In genomic region chr2:70660887-70661714, GRCm38 (mm10) we compare ENCODE assay signal across 7 mouse cellular contexts. TPM values are rescaled to one million over a fixed set of nuclear protein-coding genes. Genes with fewer than 3 reads are reported as not detected.
DNase-seq lines count a peak whose midpoint lies in the region; ATAC-seq and TF ChIP-seq lines count a peak whose summit lies in the region.

Gorasp2 (plus strand) TSS chr2:70661576.

- H3K4me2 ChIP-seq in intestine, postnatal 0 days (replicated peaks; ENCODE audit: low read depth) = peak within 1 kb of the TSS; percentile 73
- peak within 1 kb of the TSS; percentile 75 for H3K4me2 ChIP-seq in midbrain, embryonic 12.5 days (replicated peaks)

- peak; percentile 99 for TF ChIP-seq CTCF in intestine, postnatal 0 days (IDR thresholded peaks at IDR 0.05; ENCODE audit: low read depth)
- TF ChIP-seq CTCF in small intestine, adult 2 months (IDR thresholded peaks at IDR 0.05; ENCODE audit: extremely low read depth, insufficient read length, insufficient replicate concordance, low read depth, low read length) = peak; percentile 87

- DNase-seq in adrenal gland, postnatal 10 days = peak; percentile 98
- peak; percentile 95 for DNase-seq in embryonic facial prominence, embryonic 10.5 days (ENCODE audit: low spot score)
- DNase-seq in gonadal fat pad, adult 2 months (ENCODE audit: low read depth) = peak; percentile 52
- DNase-seq in left cerebral cortex, postnatal 4 days = peak; percentile 97

- H3K27ac ChIP-seq in embryonic facial prominence, embryonic 10.5 days (replicated peaks) = peak within 1 kb of the TSS; percentile 94
- H3K27ac ChIP-seq in intestine, postnatal 0 days (ENCODE audit: low read depth, low read length) = peak within 1 kb of the TSS; percentile 98
- H3K27ac ChIP-seq in midbrain, embryonic 12.5 days (replicated peaks) = peak within 1 kb of the TSS; percentile 87
- H3K27ac ChIP-seq in small intestine, adult 2 months (ENCODE audit: insufficient read depth, low read depth, low read length) = peak within 1 kb of the TSS; percentile 86

- no peaks in the 10 kb centered on the region for H3K9me3 ChIP-seq in embryonic facial prominence, embryonic 10.5 days
- H3K9me3 ChIP-seq in intestine, postnatal 0 days (ENCODE audit: control insufficient read depth) = no peaks in the 10 kb centered on the region
- no peaks in the 10 kb centered on the region for H3K9me3 ChIP-seq in midbrain, embryonic 12.5 days

- peaks cover 17% of the 10 kb centered on the region for H3K4me1 ChIP-seq in embryonic facial prominence, embryonic 10.5 days
- 0 out of 2 replicates have a peak, but pooled peaks cover 3% of the 10 kb centered on the region for H3K4me1 ChIP-seq in intestine, postnatal 0 days (replicated peaks; ENCODE audit: control insufficient read depth, insufficient read depth, low read length)
- H3K4me1 ChIP-seq in midbrain, embryonic 12.5 days = peaks cover 15% of the 10 kb centered on the region
- H3K4me1 ChIP-seq in small intestine, adult 2 months (ENCODE audit: control insufficient read depth, insufficient read depth, insufficient read length, low read length) = peaks cover 17% of the 10 kb centered on the region; the same call in 1 of the 2 replicates

- H3K9ac ChIP-seq in intestine, postnatal 0 days (ENCODE audit: low read depth, low read length) = peak within 1 kb of the TSS; percentile 99
- H3K9ac ChIP-seq in midbrain, embryonic 12.5 days (replicated peaks) = peak within 1 kb of the TSS; percentile 94

- WGBS in embryonic facial prominence, embryonic 10.5 days = 2% methylated on average over 64 of the region's 64 CpGs
- under 1% methylated on average over 56 of the region's 64 CpGs for WGBS in intestine, postnatal 0 days
- WGBS in midbrain, embryonic 12.5 days = 2% methylated on average over 64 of the region's 64 CpGs
- under 1% methylated on average over 64 of the region's 64 CpGs for WGBS in small intestine, adult 2 months

- peak; percentile 93 for ATAC-seq in intestine, postnatal 0 days
- ATAC-seq in midbrain, embryonic 12.5 days (ENCODE audit: low FRiP score, low read depth) = peak; percentile 96

- peak; percentile 92 for TF ChIP-seq POLR2A in small intestine, adult 2 months (IDR thresholded peaks at IDR 0.05; ENCODE audit: low read depth, low read length)

- H3K36me3 ChIP-seq in embryonic facial prominence, embryonic 10.5 days (replicated peaks) = peaks cover 18% of the 10 kb centered on the region
- 0 out of 2 replicates have a peak, but pooled peaks cover 3% of the 10 kb centered on the region for H3K36me3 ChIP-seq in intestine, postnatal 0 days (ENCODE audit: control insufficient read depth, insufficient read depth)
- H3K36me3 ChIP-seq in midbrain, embryonic 12.5 days = no peaks in the 10 kb centered on the region
- no peaks in the 10 kb centered on the region for H3K36me3 ChIP-seq in small intestine, adult 2 months (ENCODE audit: control insufficient read depth, insufficient read depth, low read length)

- intact Hi-C loops in left cerebral cortex, postnatal 4 days (cut with DNase I) = loop anchor here (10.0 kb wide), 1 partner anchor 536 kb away; no protein-coding TSS in a partner anchor

- peak within 1 kb of the TSS; percentile 97 for H3K4me3 ChIP-seq in embryonic facial prominence, embryonic 10.5 days
- H3K4me3 ChIP-seq in intestine, postnatal 0 days (ENCODE audit: low read depth, low read length) = peak within 1 kb of the TSS; percentile 86
- H3K4me3 ChIP-seq in midbrain, embryonic 12.5 days = peak within 1 kb of the TSS; percentile 82
- peak within 1 kb of the TSS; percentile 89 for H3K4me3 ChIP-seq in small intestine, adult 2 months (ENCODE audit: low read depth, low read length)

- H3K27me3 ChIP-seq in embryonic facial prominence, embryonic 10.5 days (replicated peaks; ENCODE audit: low read depth, poor library complexity, severe bottlenecking) = no peaks in the 10 kb centered on the region
- no peaks in the 10 kb centered on the region for H3K27me3 ChIP-seq in intestine, postnatal 0 days (replicated peaks; ENCODE audit: control insufficient read depth, insufficient read depth, low read length)
- no peaks in the 10 kb centered on the region for H3K27me3 ChIP-seq in midbrain, embryonic 12.5 days
- H3K27me3 ChIP-seq in small intestine, adult 2 months (ENCODE audit: control insufficient read depth, insufficient read depth, low read length) = no peaks in the 10 kb centered on the region

RNA-seq across cellular contexts. Expression of gene Gorasp2, which starts in this region (rescaled TPM):
- total RNA-seq in adrenal gland, postnatal 10 days (2021) = 10 to 100 TPM; 84.1 to 92.4 TPM
- polyA plus RNA-seq in embryonic facial prominence, embryonic 10.5 days (2016; fragmentation: Nextera tagmentation; extraction: Ambion mirVana) = 156 and 157 TPM in 2 replicates
- 148 and 158 TPM in 2 replicates for polyA plus RNA-seq in gonadal fat pad, adult 2 months (2012; rRNA removed)
- 145 and 153 TPM in 2 replicates for polyA plus RNA-seq in intestine, postnatal 0 days (2015; fragmentation: Nextera tagmentation; extraction: Ambion mirVana)
- total RNA-seq in left cerebral cortex, postnatal 4 days (2021) = 10 to 100 TPM; 97.4 to 98.8 TPM
- polyA plus RNA-seq in midbrain, embryonic 12.5 days (2016; fragmentation: Nextera tagmentation; extraction: Ambion mirVana) = 133 and 137 TPM in 2 replicates
- 76.8 and 114 TPM in 2 replicates for polyA plus RNA-seq in small intestine, adult 2 months (2012; rRNA removed)

Comparison
In these comparisons a context has a peak if more than half of its experiments do, and no peak if none do; other contexts are left out.
1. Peak in every context shown above with its lines: DNase-seq, ATAC-seq, H3K4me3 ChIP-seq and H3K27ac ChIP-seq.